Mouse (Mus musculus) layer of hippocampus, postnatal 10 days (tissue): ENCODE data around the gene Ltb. TPM values are rescaled to one million over a fixed set of nuclear protein-coding genes. Genes with fewer than 3 reads are reported as not detected.

Source experiments
- DNase-seq, 2 experiments: peaks; one replicate each; pipeline ENCODE4 v3.0.0; 2021; ENCODE audit warnings: low spot score in 2 of 2
- total RNA-seq, 2 experiments: library from RNA; stranded (reverse); gene quantifications; 2 replicates each; pipeline ENCODE4 v1.2.3; 2021

Ltb gene
- total RNA-seq, 2 experiments from 2014 or later: 0.74 to 1.2 TPM

GRCm38 (mm10) chr17:35191723-35192122 is 2.5 kb upstream of the Ltb start:
- no peak for DNase-seq

GRCm38 (mm10) chr17:35192924-35193323 is 1.3 kb upstream of the Ltb start:
- no peak for DNase-seq

GRCm38 (mm10) chr17:35194844-35195630 is 798 bp downstream of the Ltb start:
- no peak for DNase-seq

- peak; percentile 82 to 85 for DNase-seq
Measured at GRCm38 (mm10) chr17:35195631-35196320, 1.5 kb downstream of the Ltb start.

- no peak for DNase-seq
Measured at GRCm38 (mm10) chr17:35196321-35196641, 2.0 kb downstream of the Ltb start.

GRCm38 (mm10) chr17:35197126-35197525 is 2.9 kb downstream of the Ltb start:
- DNase-seq: no peak

GRCm38 (mm10) chr17:35198029-35198428 is 3.8 kb downstream of the Ltb start:
- no peak for DNase-seq

- no peak for DNase-seq
Measured at GRCm38 (mm10) chr17:35198946-35199345, 4.7 kb downstream of the Ltb start.

- DNase-seq: no peak
Measured at GRCm38 (mm10) chr17:35200398-35200797, 6.2 kb downstream of the Ltb start.

GRCm38 (mm10) chr17:35201128-35201527 is 6.9 kb downstream of the Ltb start:
- no peak for DNase-seq

- no peak for DNase-seq
Measured at GRCm38 (mm10) chr17:35201787-35202186, 7.5 kb downstream of the Ltb start, which contains the start of gene Tnf. Tnf (minus strand) TSS chr17:35202007.

- DNase-seq: no peak
Measured at GRCm38 (mm10) chr17:35202442-35202841, 8.2 kb downstream of the Ltb start.

- no peak for DNase-seq
Measured at GRCm38 (mm10) chr17:35204494-35205379, 10.5 kb downstream of the Ltb start, which contains the start of gene Lta. Lta (minus strand) TSS chr17:35205351.

- DNase-seq: no peak
Measured at GRCm38 (mm10) chr17:35205380-35205769, 11.1 kb downstream of the Ltb start.

GRCm38 (mm10) chr17:35209785-35210535 is 15.7 kb downstream of the Ltb start:
- no peak for DNase-seq

- DNase-seq: no peak
Measured at GRCm38 (mm10) chr17:35210593-35210992, 16.4 kb downstream of the Ltb start.

GRCm38 (mm10) chr17:35213071-35213470 is 18.8 kb downstream of the Ltb start:
- DNase-seq: no peak

GRCm38 (mm10) chr17:35218516-35219193 is 24.4 kb downstream of the Ltb start:
- no peak for DNase-seq

- no peak for DNase-seq
Measured at GRCm38 (mm10) chr17:35219601-35220041, 25.4 kb downstream of the Ltb start.
